Mouse (Mus musculus): Measurements from ENCODE around the gene Lrmda.

The Lrmda gene

DNA sequence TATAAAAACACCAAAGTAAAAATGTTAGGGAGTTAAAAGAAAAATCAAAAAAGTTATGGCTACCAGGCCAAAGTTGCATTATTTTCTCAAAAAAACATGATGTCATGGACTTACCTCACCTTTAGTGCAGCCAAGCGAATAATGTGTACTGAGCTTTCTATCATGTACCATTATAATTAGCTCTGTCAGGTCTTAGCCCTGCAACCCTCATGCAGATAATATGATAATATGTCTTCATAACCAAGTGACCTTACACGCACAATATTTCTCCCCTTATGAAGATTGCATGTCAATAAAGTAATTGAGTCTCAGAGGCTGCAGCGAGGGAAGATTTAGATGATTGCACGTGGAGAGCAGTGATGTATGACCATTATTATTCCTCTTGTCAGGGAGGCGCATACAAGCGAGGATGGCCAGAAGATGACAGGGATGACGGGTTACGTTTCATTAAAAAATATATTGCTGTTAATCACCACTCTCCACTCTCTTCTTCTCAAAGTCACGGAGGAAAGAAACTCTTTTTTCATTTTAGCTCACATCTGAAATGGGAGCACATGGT lies 911.1 kb downstream of the Lrmda start:
- no peak for DNase-seq (ENCODE audit: low read depth, low spot score)

DNA sequence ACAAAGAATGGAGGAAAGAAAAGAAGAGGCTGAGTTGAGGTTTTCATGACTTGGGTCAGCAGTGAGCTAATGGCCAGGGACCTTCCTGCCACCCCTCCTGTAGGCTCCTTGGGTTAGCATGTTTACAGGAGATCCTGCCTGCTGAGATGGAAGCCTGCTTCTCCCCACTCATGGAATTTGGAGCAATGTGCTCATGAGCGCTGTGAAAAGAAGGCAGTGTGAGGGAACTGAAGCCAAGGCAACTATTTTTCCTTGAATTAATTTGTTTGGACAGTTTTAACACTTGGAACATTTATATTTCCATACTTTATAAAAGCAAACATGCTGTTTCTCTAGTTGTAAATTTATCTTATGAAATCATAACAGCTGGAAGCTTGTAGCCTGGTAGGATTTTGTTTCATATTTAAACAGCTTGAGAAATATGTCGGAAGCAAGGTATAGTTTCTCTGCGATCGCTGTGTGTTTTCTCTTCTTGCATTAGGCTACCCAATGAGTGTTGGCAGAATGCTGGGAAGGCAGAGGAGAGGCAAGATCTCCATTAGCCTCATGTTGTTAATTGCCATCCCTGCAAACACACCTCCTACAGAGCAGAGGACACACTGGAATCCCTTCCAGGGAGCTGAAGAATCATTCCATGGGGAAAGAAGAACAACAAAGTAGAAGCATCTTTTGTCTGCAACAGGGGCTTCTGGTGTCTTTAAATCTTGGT lies 911.8 kb downstream of the Lrmda start:
- no peak for DNase-seq (ENCODE audit: low read depth, low spot score)

DNA sequence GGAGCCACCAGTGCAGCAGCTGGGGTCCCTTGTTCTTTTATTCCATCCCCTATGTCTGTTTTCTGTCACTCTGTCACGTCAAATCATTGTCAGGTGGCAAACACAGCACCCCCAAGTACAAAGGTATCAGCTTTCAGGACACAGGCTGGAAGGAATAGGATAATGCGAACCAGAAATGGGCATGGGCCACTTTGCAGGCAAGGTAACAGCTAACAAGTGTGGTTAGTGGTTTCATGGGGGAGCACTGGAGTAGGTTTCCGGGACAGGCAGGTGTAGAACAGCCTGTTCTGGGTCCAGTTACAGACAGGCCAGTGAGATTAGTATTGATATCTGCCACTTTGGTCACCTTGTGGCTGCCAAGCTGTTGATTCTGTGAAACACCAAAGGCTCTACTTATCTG lies 917.2 kb downstream of the Lrmda start:
- no peak for DNase-seq (ENCODE audit: low read depth, low spot score)

DNA sequence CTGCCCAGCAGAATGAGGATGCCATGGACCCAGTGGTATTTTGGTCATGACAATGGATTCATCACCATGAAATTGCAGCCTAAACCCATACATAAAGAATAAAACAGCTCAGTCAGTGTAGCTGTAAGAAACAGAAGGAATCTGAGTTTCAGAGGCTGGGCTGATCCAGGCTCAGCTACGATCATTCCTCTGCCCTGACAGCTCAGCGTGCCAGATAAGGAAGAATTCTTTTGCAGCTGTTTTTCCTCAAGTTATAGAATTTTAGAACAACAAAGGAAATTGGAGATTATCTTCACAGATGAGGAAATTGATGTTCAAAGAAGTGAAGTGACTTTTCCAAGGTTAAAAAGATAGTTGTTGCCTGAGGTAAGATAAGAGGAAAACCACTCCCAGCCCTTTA lies 921.1 kb downstream of the Lrmda start:
- DNase-seq (ENCODE audit: low read depth, low spot score), result no peak

GRCm38 (mm10) chr14:22942569-22942968 lies 923.1 kb downstream of the Lrmda start:
- DNase-seq (ENCODE audit: low read depth, low spot score), result no peak

- no peak for DNase-seq (ENCODE audit: low read depth, low spot score)
Observed at GRCm38 (mm10) chr14:22949466-22949865, 930.0 kb downstream of the Lrmda start.

DNA sequence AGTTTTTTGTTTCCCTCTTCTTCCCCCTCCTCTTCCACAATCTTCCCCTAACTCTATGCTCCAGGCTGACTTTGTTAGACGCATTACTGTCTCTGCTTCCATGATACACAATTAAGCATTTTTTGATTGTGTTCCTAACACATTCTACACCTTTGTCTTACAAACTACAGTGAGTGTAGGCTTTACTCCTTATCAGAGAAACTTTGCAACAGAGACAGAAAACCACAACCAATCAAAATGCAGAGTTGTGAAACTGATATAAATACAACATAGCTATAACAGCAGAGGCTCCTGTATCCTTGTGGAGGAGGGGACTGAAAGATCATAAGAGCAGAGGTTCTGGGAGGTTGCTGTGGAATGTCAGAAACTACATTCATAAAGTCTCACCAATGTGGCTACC lies 933.5 kb downstream of the Lrmda start:
- no peak for DNase-seq (ENCODE audit: low read depth, low spot score)

GRCm38 (mm10) chr14:22960166-22960565 lies 940.7 kb downstream of the Lrmda start:
- no peak for DNase-seq (ENCODE audit: low read depth, low spot score)

- DNase-seq (ENCODE audit: low read depth, low spot score), result no peak
Observed at GRCm38 (mm10) chr14:22964796-22965660, 945.5 kb downstream of the Lrmda start.

DNA sequence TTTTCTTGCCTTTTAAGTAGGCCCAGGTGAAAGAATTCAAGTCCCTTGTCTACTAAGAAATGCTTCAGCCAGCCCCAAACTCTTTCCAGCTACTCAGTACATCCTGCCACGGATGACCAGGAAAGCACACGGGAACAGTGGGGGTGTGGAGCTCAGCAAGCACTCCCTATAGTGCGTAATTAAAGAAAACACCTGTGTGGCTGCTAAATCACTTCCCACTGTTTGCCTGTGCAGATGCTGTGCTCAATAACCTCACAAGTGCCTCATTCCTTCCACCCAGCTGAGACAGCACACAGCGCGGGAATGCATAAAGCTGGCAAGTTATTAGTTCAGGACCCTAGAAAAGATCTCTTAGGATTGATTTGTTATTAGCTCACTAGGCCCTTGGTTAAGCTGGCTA lies 949.2 kb downstream of the Lrmda start:
- DNase-seq (ENCODE audit: low read depth, low spot score), result no peak

DNA sequence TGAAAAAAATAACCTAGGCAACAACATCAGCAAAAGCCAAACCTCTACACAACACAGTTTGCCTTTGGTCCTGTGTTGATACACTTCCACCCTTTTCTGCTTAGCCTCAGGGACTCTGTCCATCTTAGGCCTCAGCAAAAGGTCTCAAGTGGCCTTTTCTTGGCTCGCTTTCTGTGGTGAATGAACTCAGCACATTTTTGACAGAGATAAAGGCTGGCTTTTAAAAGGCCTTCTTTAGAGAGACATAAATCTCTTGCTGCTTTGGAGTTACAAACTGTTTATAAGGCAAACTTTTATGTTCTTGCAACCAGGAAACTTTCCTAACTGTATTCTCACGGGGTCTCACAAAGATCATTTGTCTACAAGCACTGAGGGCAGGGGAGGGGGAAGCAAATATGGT lies 967.2 kb downstream of the Lrmda start:
- no peak for DNase-seq (ENCODE audit: low read depth, low spot score)

GRCm38 (mm10) chr14:22988090-22988669 lies 968.7 kb downstream of the Lrmda start:
- no peak for DNase-seq (ENCODE audit: low read depth, low spot score)

GRCm38 (mm10) chr14:22995184-22995935 lies 975.8 kb downstream of the Lrmda start:
- DNase-seq (ENCODE audit: low read depth, low spot score), result no peak

- DNase-seq (ENCODE audit: low read depth, low spot score), result no peak
Observed at GRCm38 (mm10) chr14:22998906-22999305, 979.4 kb downstream of the Lrmda start.

GRCm38 (mm10) chr14:23011989-23012388 lies 992.5 kb downstream of the Lrmda start:
- no peak for DNase-seq (ENCODE audit: low read depth, low spot score)

- DNase-seq (ENCODE audit: low read depth, low spot score), result no peak
Observed at GRCm38 (mm10) chr14:23014747-23015286, 995.3 kb downstream of the Lrmda start.

DNA sequence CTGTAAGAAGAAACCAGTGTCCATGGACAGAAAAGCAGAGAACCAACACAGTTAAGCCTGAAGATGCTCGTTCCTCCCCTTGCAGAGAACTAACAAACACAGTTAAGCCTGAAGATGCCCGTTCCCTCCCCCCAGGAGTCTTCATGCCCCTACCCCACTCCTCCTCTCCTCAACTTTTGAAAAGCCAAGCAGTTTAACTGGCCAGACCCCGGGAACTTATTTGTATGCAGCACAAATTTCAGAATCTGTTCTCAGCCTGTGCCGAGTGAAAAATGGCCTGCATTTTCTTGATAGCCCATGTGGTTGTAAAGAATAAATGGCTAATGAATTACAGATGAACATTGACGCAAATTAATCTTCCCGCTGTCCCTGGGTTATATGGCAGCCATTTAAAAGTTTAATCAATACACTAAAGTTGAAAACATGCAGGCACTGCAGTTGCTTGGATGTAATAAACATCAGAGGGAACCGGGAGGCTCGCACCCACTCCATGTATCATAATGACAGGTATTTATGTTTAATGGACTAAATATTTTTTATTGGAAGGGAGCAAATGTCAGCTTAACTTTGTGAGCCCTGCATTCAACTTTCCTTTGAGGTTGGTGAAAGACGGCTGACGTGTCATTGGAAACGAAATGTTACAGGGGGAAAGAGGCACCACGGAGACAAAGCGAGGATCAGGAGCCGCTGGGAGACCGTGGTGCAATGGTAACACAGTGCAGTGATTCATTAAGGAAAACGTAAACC lies 996.0 kb downstream of the Lrmda start:
- DNase-seq (ENCODE audit: low read depth, low spot score), result no peak

- no peak for DNase-seq (ENCODE audit: low read depth, low spot score)
Observed at GRCm38 (mm10) chr14:23016068-23016611, 996.6 kb downstream of the Lrmda start.

DNA sequence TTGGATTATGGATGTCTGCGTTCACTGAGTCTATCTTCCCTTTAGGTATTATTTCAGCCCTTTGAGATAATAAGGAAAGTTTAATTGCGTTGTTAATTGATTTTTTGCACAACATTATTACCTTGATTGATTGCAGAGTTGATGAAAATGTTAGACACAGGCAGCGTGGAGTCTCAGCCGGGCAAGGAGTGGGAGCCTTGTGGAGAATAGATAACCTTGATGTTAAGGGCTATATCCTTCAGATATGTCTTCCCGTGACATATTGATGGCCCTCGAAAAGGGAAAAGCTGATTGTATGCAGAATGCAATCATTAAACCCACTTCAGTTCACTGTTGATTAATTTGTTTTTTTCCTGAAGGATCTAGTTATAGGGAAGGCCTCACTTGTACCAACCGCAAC lies 1021.5 kb downstream of the Lrmda start:
- DNase-seq (ENCODE audit: low read depth, low spot score), result no peak

- no peak for DNase-seq (ENCODE audit: low read depth, low spot score)
Observed at GRCm38 (mm10) chr14:23045322-23045721, 1025.8 kb downstream of the Lrmda start.
